Mouse (Mus musculus) cerebellum, adult 2 months (tissue): Measurements from ENCODE around the gene Topaz1.

ENCODE experiments used
- CTCF ChIP-seq: fragments of 200-500 bp; IDR thresholded peaks from 2 replicates; pipeline ENCODE4 v1.5.1; 2011; ENCODE audit warnings: low read depth, mild to moderate bottlenecking, control low read depth, low read length, moderate library complexity, borderline replicate concordance; ENCODE audit not compliant: insufficient read depth
- POLR2A ChIP-seq: fragments of 200-500 bp; IDR thresholded peaks from 2 replicates; pipeline ENCODE4 v1.6.1; 2011; ENCODE audit warnings: low read length, control low read depth, borderline replicate concordance; ENCODE audit not compliant: insufficient read depth

- no peak for TF ChIP-seq POLR2A
- TF ChIP-seq CTCF = no peak
Measured at GRCm38 (mm10) chr9:122805845-122806341, 58.7 kb downstream of the Topaz1 start.
